8 mouse cellular contexts compared by ENCODE assay signal in the genomic region with DNA sequence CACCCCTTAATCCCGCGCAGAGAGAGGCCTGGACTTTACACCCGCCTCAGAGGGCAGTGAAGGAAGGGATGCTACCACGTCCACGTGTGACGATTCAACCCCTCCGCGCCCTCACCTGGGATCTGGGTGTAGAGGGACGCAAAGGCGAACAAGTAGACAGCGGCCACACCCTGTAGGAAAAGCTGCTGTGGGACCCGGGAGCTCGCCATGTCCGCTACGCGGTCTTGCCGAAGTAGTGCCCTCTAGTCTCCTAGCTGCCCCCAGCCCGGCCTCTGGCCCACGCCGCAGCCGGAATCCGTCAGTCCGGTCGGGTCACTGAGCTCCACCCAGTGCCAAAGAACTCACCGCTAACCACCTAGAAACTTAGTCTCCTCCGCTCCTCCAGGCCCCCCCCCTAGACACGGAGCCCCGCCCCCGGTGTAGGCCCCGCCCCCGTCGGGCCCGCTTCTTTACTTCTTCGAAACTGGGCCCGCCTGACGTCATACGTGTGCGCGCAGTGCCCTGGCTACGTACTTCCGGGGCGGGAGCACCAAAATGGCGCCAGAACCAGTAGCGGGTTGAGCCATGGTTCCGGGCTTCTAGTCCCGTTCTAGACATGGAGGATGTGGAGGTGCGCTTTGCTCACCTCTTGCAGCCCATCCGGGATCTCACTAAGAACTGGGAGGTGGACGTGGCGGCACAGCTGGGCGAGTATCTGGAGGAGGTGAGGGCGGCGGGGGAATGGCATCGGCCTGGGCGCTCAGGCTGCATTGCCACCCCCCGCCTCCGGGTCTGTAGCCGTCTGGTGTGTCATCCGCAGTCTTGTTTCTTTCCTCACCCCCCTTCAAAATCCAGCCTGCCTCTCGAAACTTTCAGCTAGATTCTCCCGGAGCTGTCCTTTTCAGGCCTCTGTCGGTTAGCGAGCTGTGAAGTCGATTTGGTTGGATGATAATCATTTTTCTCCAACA. TPM values are rescaled to one million over a fixed set of nuclear protein-coding genes. Genes with fewer than 3 reads are reported as not detected.
DNase-seq lines count a peak whose midpoint lies in the region; ATAC-seq and TF ChIP-seq lines count a peak whose summit lies in the region.

A gene (minus strand): TSS at position 419 of the 947 bp plus-strand sequence.
A gene (plus strand): TSS at position 479 of the 947 bp plus-strand sequence.

- under 1% methylated on average over 64 of the region's 64 CpGs for WGBS in heart, embryonic 10.5 days
- under 1% methylated on average over 64 of the region's 64 CpGs for WGBS in kidney, embryonic 15.5 days

- H3K4me2 ChIP-seq in kidney, embryonic 15.5 days: peak within 1 kb of the TSS; percentile 69

- peaks cover 50% of the 10 kb centered on the region for H3K36me3 ChIP-seq in heart, embryonic 10.5 days
- H3K36me3 ChIP-seq in kidney, embryonic 15.5 days: peaks cover 54% of the 10 kb centered on the region

- ATAC-seq in kidney, embryonic 15.5 days (replicated peaks; ENCODE audit: low FRiP score): peak; percentile 89
- peak; percentile 88 for ATAC-seq in monocyte, adult 5-6 weeks (replicated peaks; ENCODE audit: insufficient number of reproducible peaks, low FRiP score, low TSS enrichment, poor library complexity, severe bottlenecking)

- peak within 1 kb of the TSS; percentile 93 for H3K4me3 ChIP-seq in bone marrow macrophage, adult 2 months (ENCODE audit: insufficient read depth, low read length)
- peak within 1 kb of the TSS; percentile 85 for H3K4me3 ChIP-seq in embryonic fibroblast, embryonic 13.5 days (ENCODE audit: insufficient read depth, low read length)
- peak within 1 kb of the TSS; percentile 77 for H3K4me3 ChIP-seq in heart, embryonic 10.5 days
- peak within 1 kb of the TSS; percentile 86 for H3K4me3 ChIP-seq in kidney, embryonic 15.5 days (replicated peaks)

- H3K27ac ChIP-seq in bone marrow macrophage, adult 2 months (ENCODE audit: insufficient read depth, low read depth, low read length): peak within 1 kb of the TSS; percentile 66
- H3K27ac ChIP-seq in embryonic fibroblast, embryonic 13.5 days (ENCODE audit: insufficient read depth, low read length): peak within 1 kb of the TSS; percentile 74
- H3K27ac ChIP-seq in heart, embryonic 10.5 days: peak within 1 kb of the TSS; percentile 92
- H3K27ac ChIP-seq in kidney, embryonic 15.5 days: peak within 1 kb of the TSS; percentile 92

- no peaks in the 10 kb centered on the region for H3K9me3 ChIP-seq in heart, embryonic 10.5 days
- no peaks in the 10 kb centered on the region for H3K9me3 ChIP-seq in kidney, embryonic 15.5 days (replicated peaks)

- TF ChIP-seq POLR2A in bone marrow macrophage, adult 2 months (IDR thresholded peaks at IDR 0.05; ENCODE audit: borderline replicate concordance, low read depth, low read length): peak; percentile 45; the same call in 1 of the 2 replicates
- TF ChIP-seq POLR2A in embryonic fibroblast, embryonic 13.5 days (IDR thresholded peaks at IDR 0.05; ENCODE audit: low read depth, low read length): peak; percentile 85

- DNase-seq in A20 (ENCODE audit: low read depth, low spot score): peak; percentile 97
- peak; percentile 98 for DNase-seq in heart, embryonic 10.5 days (ENCODE audit: low spot score)
- DNase-seq in liver: peak; percentile 97
- peak; percentile 96 to 99 for DNase-seq in spleen, postnatal 4 days (ENCODE audit: low spot score in 2 of 2)

- peak within 1 kb of the TSS; percentile 78 for H3K9ac ChIP-seq in kidney, embryonic 15.5 days

- no peaks in the 10 kb centered on the region for H3K27me3 ChIP-seq in heart, embryonic 10.5 days (ENCODE audit: insufficient read depth, poor library complexity, severe bottlenecking)
- H3K27me3 ChIP-seq in kidney, embryonic 15.5 days: no peaks in the 10 kb centered on the region

- no peak for TF ChIP-seq CTCF in bone marrow macrophage, adult 2 months (IDR thresholded peaks at IDR 0.05; ENCODE audit: low read depth, low read length)
- no peak for TF ChIP-seq CTCF in embryonic fibroblast, embryonic 13.5 days (IDR thresholded peaks at IDR 0.05; ENCODE audit: borderline replicate concordance, insufficient read depth, low read length)

- peaks cover 25% of the 10 kb centered on the region for H3K4me1 ChIP-seq in bone marrow macrophage, adult 2 months (ENCODE audit: control insufficient read depth, insufficient read depth, low read length)
- no peaks in the 10 kb centered on the region for H3K4me1 ChIP-seq in embryonic fibroblast, embryonic 13.5 days (ENCODE audit: control insufficient read depth, insufficient read depth, low read length)
- H3K4me1 ChIP-seq in heart, embryonic 10.5 days: peaks cover 32% of the 10 kb centered on the region
- peaks cover 30% of the 10 kb centered on the region for H3K4me1 ChIP-seq in kidney, embryonic 15.5 days

RNA-seq across cellular contexts. Expression of the first gene that starts in this region (rescaled TPM):
- 48.1 and 48.9 TPM in 2 replicates for polyA plus RNA-seq in bone marrow macrophage, adult 2 months (2012; ENCODE audit: insufficient read depth, insufficient read length, missing spikeins)
- 82.5 and 83.0 TPM in 2 replicates for polyA plus RNA-seq in embryonic fibroblast, embryonic 13.5 days (2011; ENCODE audit: insufficient read length, low read depth, missing spikeins)
- 51.5 and 55.2 TPM in 2 replicates for polyA plus RNA-seq in heart, embryonic 10.5 days (2016; fragmentation: Nextera tagmentation; extraction: Ambion mirVana)
- polyA plus RNA-seq in kidney, embryonic 15.5 days (2015; fragmentation: Nextera tagmentation; extraction: Ambion mirVana): 54.1 and 67.9 TPM in 2 replicates
- 9.0 to 27.2 TPM (median 20.9 TPM) in 3 replicates for total RNA-seq in monocyte, adult 5-6 weeks (2017)

RNA-seq across cellular contexts. Expression of the second gene that starts in this region (rescaled TPM):
- polyA plus RNA-seq in bone marrow macrophage, adult 2 months (2012; ENCODE audit: insufficient read depth, insufficient read length, missing spikeins): 140 and 142 TPM in 2 replicates
- polyA plus RNA-seq in embryonic fibroblast, embryonic 13.5 days (2011; ENCODE audit: insufficient read length, low read depth, missing spikeins): 58.9 and 94.2 TPM in 2 replicates
- 137 and 150 TPM in 2 replicates for polyA plus RNA-seq in heart, embryonic 10.5 days (2016; fragmentation: Nextera tagmentation; extraction: Ambion mirVana)
- 147 and 155 TPM in 2 replicates for polyA plus RNA-seq in kidney, embryonic 15.5 days (2015; fragmentation: Nextera tagmentation; extraction: Ambion mirVana)
- total RNA-seq in monocyte, adult 5-6 weeks (2017): 71.4 to 99.9 TPM (median 80.6 TPM) in 3 replicates

Comparison
In these comparisons a context has a peak if more than half of its experiments do, and no peak if none do; other contexts are left out.
1. Peak in every context shown above with its lines: DNase-seq, ATAC-seq, H3K4me3 ChIP-seq and H3K27ac ChIP-seq.